Mouse (Mus musculus) liver, embryonic 14.5 days (tissue): ENCODE results near the gene Anp32a. TPM values are rescaled to one million over a fixed set of nuclear protein-coding genes. Genes with fewer than 3 reads are reported as not detected.

ENCODE experiments used
- ATAC-seq: fragments of 200-750 bp; cut with Nextera tagmentation; 2 replicates; pipeline ENCODE4 v1.8.0; 2017; ENCODE audit warnings: moderate number of reproducible peaks, mild to moderate bottlenecking, moderate library complexity; ENCODE audit not compliant: insufficient read depth
- DNase-seq, 3 experiments: peaks; one replicate each; pipeline ENCODE4 v3.0.0-alpha.2; 2012 to 2013; ENCODE audit warnings: low read depth in 3 of 3, low spot score in 3 of 3
- H3K27ac ChIP-seq: fragments of 300-500 bp; sonication (generic); 2 replicates; pipeline ENCODE4 v1.5.1; 2014; ENCODE audit warnings: moderate library complexity, mild to moderate bottlenecking, control low read depth, inconsistent platforms
- H3K27me3 ChIP-seq: fragments of 300-500 bp; sonication (generic); 2 replicates; pipeline ENCODE4 v1.6.1; 2014; ENCODE audit warnings: mild to moderate bottlenecking, low read length, moderate library complexity; ENCODE audit not compliant: control insufficient read depth, insufficient read depth
- H3K36me3 ChIP-seq: fragments of 300-500 bp; sonication (generic); replicated peaks from 2 replicates; pipeline ENCODE4 v1.6.1; 2014; ENCODE audit warnings: low read depth; ENCODE audit not compliant: control insufficient read depth, insufficient read depth
- H3K4me1 ChIP-seq, 2 experiments: fragments of 200-500 bp in 1 of 2; fragments of 300-500 bp in 1 of 2; sonication (generic) in 1 of 2; replicated peaks; 2 replicates each; pipeline ENCODE4 v1.6.1; 2012 to 2014; ENCODE audit warnings: antibody characterized with exemption in 1 of 2, inconsistent platforms in 1 of 2, low read length in 1 of 2; ENCODE audit not compliant: control insufficient read depth in 2 of 2, insufficient read depth in 2 of 2
- H3K4me2 ChIP-seq: fragments of 300-500 bp; sonication (generic); 2 replicates; pipeline ENCODE4 v1.6.1; 2014; ENCODE audit warnings: low read depth, mild to moderate bottlenecking, control low read depth, moderate library complexity
- H3K4me3 ChIP-seq, 2 experiments: fragments of 200-500 bp in 1 of 2; fragments of 300-500 bp in 1 of 2; sonication (generic) in 1 of 2; 2 replicates each; pipeline ENCODE4 v1.5.1; 2012 to 2014; ENCODE audit warnings: low read depth in 2 of 2, low read length in 2 of 2, mild to moderate bottlenecking in 2 of 2, control low read depth in 1 of 2, inconsistent platforms in 1 of 2, moderate library complexity in 1 of 2; ENCODE audit not compliant: insufficient read depth in 1 of 2
- H3K9ac ChIP-seq: fragments of 300-500 bp; sonication (generic); replicated peaks from 2 replicates; pipeline ENCODE4 v1.6.1; 2014; ENCODE audit warnings: mild to moderate bottlenecking, control low read depth, moderate library complexity
- H3K9me3 ChIP-seq: fragments of 300-500 bp; sonication (generic); 2 replicates; pipeline ENCODE4 v1.6.1; 2016; ENCODE audit warnings: low read length, mixed read lengths; ENCODE audit not compliant: control insufficient read depth
- CTCF ChIP-seq: IDR thresholded peaks from 2 replicates; pipeline ENCODE4 v1.5.1; 2016; ENCODE audit warnings: antibody characterized with exemption, low read depth, control low read depth
- EP300 ChIP-seq: IDR thresholded peaks from 2 replicates; pipeline ENCODE4 v1.6.1; 2016; ENCODE audit warnings: antibody characterized with exemption, low read depth
- WGBS: fragments of 180-500 bp; shearing (Covaris S2); extraction: QIAGEN DNeasy Blood & Tissue Kit; methylation state at CpG from one replicate; pipeline ENCODE4 v1.1.7; 2014; ENCODE audit not compliant: insufficient replicate concordance; 5-methylcytosine and 5-hydroxymethylcytosine counted together
- polyA plus RNA-seq, 2 experiments: library from polyadenylated mRNA; depleted of rRNA in 1 of 2; stranded (reverse) in 1 of 2; unstranded in 1 of 2; fragments of >200 nt; fragmentation: Nextera tagmentation in 1 of 2; extraction: Ambion mirVana in 1 of 2; gene quantifications; 2 replicates each; pipeline versions ENCODE4 v1.2.1 to v1.2.3; 2012 to 2014

The Anp32a gene
- polyA plus RNA-seq, 2 experiments = 54.7 to 240 TPM

DNA sequence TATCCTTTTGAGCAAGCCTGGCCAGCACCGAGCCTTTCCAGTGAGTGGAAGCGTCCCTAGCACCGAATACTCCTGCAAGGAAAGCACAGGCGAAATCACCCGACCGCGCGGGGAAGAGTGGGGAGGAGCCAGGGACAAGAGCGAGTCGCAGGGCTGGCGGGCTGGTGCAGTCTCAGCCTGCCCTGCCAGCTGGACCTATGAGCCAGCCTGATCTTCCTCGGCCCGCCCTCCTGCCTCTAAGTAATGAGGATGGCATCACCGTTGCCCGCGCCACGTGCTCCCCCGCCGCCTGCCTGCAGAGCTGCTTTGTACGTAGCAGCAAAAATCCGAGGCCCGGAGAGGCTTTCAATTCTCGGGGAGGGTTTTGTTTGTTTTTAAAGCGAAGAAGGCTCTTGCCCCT, 22.5 kb downstream of the Anp32a start:
- TF ChIP-seq CTCF (peak; percentile 26; the same call in 1 of the 2 replicates), EP300 (no peak)
- H3K27me3 ChIP-seq = no peaks in the 10 kb centered on the region
- no peak overlapping the region for H3K4me3 ChIP-seq
- peaks cover 42 to 70% of the 10 kb centered on the region in 2 experiments for H3K4me1 ChIP-seq
- no peaks in the 10 kb centered on the region for H3K9me3 ChIP-seq
- peak overlapping the region; percentile 61 for H3K4me2 ChIP-seq
- ATAC-seq (peak; percentile 87), DNase-seq (peak; percentile 58 to 75 (median 72))
- no peak overlapping the region for H3K27ac ChIP-seq
- H3K36me3 ChIP-seq = no peaks in the 10 kb centered on the region
- WGBS = 4% methylated on average over 24 of the region's 24 CpGs
- no peak overlapping the region for H3K9ac ChIP-seq

DNA sequence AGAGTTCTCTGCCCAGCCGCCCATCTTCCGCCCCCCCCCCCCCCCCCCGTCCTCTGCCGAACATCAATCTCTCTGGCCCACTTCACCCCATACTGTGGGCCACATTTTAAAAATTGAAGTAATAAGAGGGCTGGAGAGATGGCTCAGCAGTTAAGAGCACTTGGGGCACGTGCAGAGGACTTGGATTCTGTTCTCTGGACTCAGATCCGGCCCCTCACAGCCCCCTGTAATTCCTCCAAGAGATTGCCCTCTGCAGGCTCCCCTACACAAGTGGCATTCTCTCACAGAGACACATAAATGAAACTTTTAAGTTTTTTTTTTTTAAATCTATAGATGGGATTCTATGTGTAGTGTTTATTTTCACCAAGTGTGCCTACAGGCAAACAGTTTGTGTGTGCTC, 23.1 kb downstream of the Anp32a start:
- 53% methylated on average over 4 of the region's 6 CpGs for WGBS
- Histone ChIP-seq H3K27ac (no peak overlapping the region), H3K9me3 (no peaks in the 10 kb centered on the region), H3K4me3 (no peak overlapping the region), H3K36me3 (no peaks in the 10 kb centered on the region), H3K4me1 (peaks cover 42 to 74% of the 10 kb centered on the region in 2 experiments), H3K9ac (no peak overlapping the region), H3K27me3 (no peaks in the 10 kb centered on the region), H3K4me2 (peak overlapping the region; percentile 61; the same call in 1 of the 2 replicates)
- DNase-seq (no peak), ATAC-seq (no peak)
- no peak for TF ChIP-seq EP300
- no peak for TF ChIP-seq CTCF

DNA sequence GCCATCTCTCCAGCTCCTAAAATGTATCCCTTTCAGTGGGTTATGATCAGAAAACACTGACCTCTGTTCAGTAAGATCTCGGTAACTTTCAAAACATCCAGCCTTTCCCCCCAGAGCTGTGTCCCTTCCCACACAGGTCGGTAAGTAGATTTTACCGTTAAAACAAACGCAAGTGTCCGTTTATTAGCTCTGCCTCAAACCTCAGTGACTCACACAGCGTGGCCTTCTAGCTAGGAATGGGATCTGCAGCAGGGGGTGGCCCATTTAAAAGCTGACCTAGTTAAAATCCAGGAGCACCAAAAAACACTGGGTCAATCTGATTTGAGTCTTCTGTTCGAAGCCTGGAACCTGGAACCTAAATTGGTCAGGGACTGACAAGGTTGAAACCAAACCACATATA, 23.7 kb downstream of the Anp32a start:
- no peak overlapping the region for H3K27ac ChIP-seq
- no peak overlapping the region for H3K9ac ChIP-seq
- ATAC-seq (no peak), DNase-seq (no peak)
- no peaks in the 10 kb centered on the region for H3K9me3 ChIP-seq
- no peak overlapping the region for H3K4me3 ChIP-seq
- H3K27me3 ChIP-seq = no peaks in the 10 kb centered on the region
- WGBS = 54% methylated on average over 7 of the region's 7 CpGs
- TF ChIP-seq EP300 = no peak
- TF ChIP-seq CTCF = no peak
- H3K36me3 ChIP-seq = no peaks in the 10 kb centered on the region
- H3K4me1 ChIP-seq = peaks cover 45 to 78% of the 10 kb centered on the region in 2 experiments
- H3K4me2 ChIP-seq = no peak overlapping the region

- H3K4me3 ChIP-seq = no peak overlapping the region
- peaks cover 49 to 83% of the 10 kb centered on the region in 2 experiments for H3K4me1 ChIP-seq
- DNase-seq (no peak), ATAC-seq (no peak)
- no peaks in the 10 kb centered on the region for H3K27me3 ChIP-seq
- H3K9me3 ChIP-seq = no peaks in the 10 kb centered on the region
- no peak for TF ChIP-seq CTCF
- TF ChIP-seq EP300 = no peak
- H3K36me3 ChIP-seq = no peaks in the 10 kb centered on the region
- no peak overlapping the region for H3K4me2 ChIP-seq
- H3K27ac ChIP-seq = no peak overlapping the region
- WGBS = 53% methylated on average over 8 of the region's 8 CpGs
- H3K9ac ChIP-seq = no peak overlapping the region
These were observed 24.4 kb downstream of the Anp32a start for GRCm38 (mm10) chr9:62365326-62366080.
